18 mouse cellular contexts compared by ENCODE assay signal in genomic region chr15:96689919-96690318, GRCm38 (mm10). TPM values are rescaled to one million over a fixed set of nuclear protein-coding genes. Genes with fewer than 3 reads are reported as not detected.
DNase-seq lines count a peak whose midpoint lies in the region; TF ChIP-seq lines count a peak whose summit lies in the region.
"Had no signal": no experiment of that assay in that cellular context is flagged by ENCODE, and none has a peak within 500 bp of the region (broad histone marks: within the 10 kb centered on the region; RNA-seq: fewer than 3 reads in every experiment).

No protein-coding gene starts in this region.

- H3K36me3 ChIP-seq in kidney, adult 2 months (ENCODE audit: control insufficient read depth, insufficient read depth, low read length), result peaks cover 34% of the 10 kb centered on the region

- H3K27ac ChIP-seq in kidney, adult 2 months (ENCODE audit: insufficient read depth, low read depth, low read length), result no peak overlapping the region
- H3K27ac ChIP-seq: forebrain, embryonic 10.5 days; forebrain, embryonic 13.5 days; hindbrain, embryonic 10.5 days; hindbrain, embryonic 13.5 days had no signal

- TF ChIP-seq POLR2A in kidney, adult 2 months (IDR thresholded peaks at IDR 0.05; ENCODE audit: low read depth, low read length), result no peak

- H3K4me1 ChIP-seq in kidney, adult 2 months (ENCODE audit: control insufficient read depth, insufficient read depth, low read length), result no peaks in the 10 kb centered on the region
- H3K4me1 ChIP-seq: forebrain, embryonic 10.5 days had no signal

- intact Hi-C loops in heart, postnatal 14 days (cut with DNase I), result loop anchor here (10.0 kb wide), 1 partner anchor 405 kb away; the partner anchor contains the start of gene Arid2

- no peak overlapping the region for H3K4me3 ChIP-seq in kidney, adult 2 months (ENCODE audit: insufficient read depth, low read depth, low read length)
- H3K4me3 ChIP-seq: forebrain, embryonic 10.5 days; forebrain, embryonic 13.5 days; hindbrain, embryonic 10.5 days; hindbrain, embryonic 13.5 days had no signal

- no peak for TF ChIP-seq CTCF in kidney, adult 2 months (conservative IDR thresholded peaks at IDR 0.05; ENCODE audit: insufficient read depth, insufficient read length, low read depth, low read length)

- WGBS in kidney, adult 2 months, result 76% methylated on average over 9 of the region's 9 CpGs

- no peaks in the 10 kb centered on the region for H3K27me3 ChIP-seq in kidney, adult 2 months (replicated peaks; ENCODE audit: control insufficient read depth, insufficient read depth, low read length)
- H3K27me3 ChIP-seq: forebrain, embryonic 13.5 days; hindbrain, embryonic 13.5 days had no signal

- peak; percentile 83 for DNase-seq in heart, adult 11 months
- DNase-seq in heart, adult 9 months (ENCODE audit: low spot score in 2 of 2), result no peak
- DNase-seq in heart, postnatal 4 days, result peak; percentile 27
- no peak for DNase-seq in heart, postnatal 14 days
- peak; percentile 20 for DNase-seq in induced T-regulatory cell, adult 2 months (ENCODE audit: low read depth)
- no peak for DNase-seq in ovary, postnatal 36 days (ENCODE audit: low spot score)
- DNase-seq in kidney, adult 2 months, result no peak
- DNase-seq: adrenal gland, adult 2 months; adrenal gland, postnatal 14 days; cerebellum, adult 11 months; cerebellum, adult 9-10 months; cerebellum, postnatal 14 days; gastrocnemius, postnatal 10 days; gastrocnemius, postnatal 36 days had no signal

RNA-seq across cellular contexts. Expression of gene Slc38a2, which starts 9.6 kb away (rescaled TPM):
- 100 to 1,000 TPM; 359 to 377 TPM for total RNA-seq in heart, postnatal 4 days (2021)
- 100 to 1,000 TPM; 257 to 301 TPM for total RNA-seq in heart, postnatal 14 days (2021)
- polyA plus RNA-seq in kidney, adult 2 months (2012; rRNA removed), result 24.9 and 30.0 TPM in 2 replicates

RNA-seq across cellular contexts. Expression of gene Slc38a1, which starts 47.2 kb away (rescaled TPM):
- 10 to 100 TPM; 88.2 to 90.4 TPM for total RNA-seq in heart, postnatal 4 days (2021)
- 10 to 100 TPM; 33.6 to 35.4 TPM for total RNA-seq in heart, postnatal 14 days (2021)
- polyA plus RNA-seq in kidney, adult 2 months (2012; rRNA removed), result 4.2 and 8.0 TPM in 2 replicates

Comparison
In these comparisons a context has a peak if more than half of its experiments do, and no peak if none do; other contexts are left out.
1. DNase-seq: peak in heart, adult 11 months (single experiment), heart, postnatal 4 days (single experiment) and induced T-regulatory cell, adult 2 months (single experiment); none in heart, adult 9 months (0 of 2), heart, postnatal 14 days (0 of 2), ovary, postnatal 36 days (single experiment) and kidney, adult 2 months (single experiment).